Mouse (Mus musculus) cerebellum, adult 9-11 months (tissue): ENCODE data around the gene Vps37b.

Source experiments
- DNase-seq: peaks from one replicate; pipeline ENCODE4 v3.0.0; 2022

Vps37b gene

DNA sequence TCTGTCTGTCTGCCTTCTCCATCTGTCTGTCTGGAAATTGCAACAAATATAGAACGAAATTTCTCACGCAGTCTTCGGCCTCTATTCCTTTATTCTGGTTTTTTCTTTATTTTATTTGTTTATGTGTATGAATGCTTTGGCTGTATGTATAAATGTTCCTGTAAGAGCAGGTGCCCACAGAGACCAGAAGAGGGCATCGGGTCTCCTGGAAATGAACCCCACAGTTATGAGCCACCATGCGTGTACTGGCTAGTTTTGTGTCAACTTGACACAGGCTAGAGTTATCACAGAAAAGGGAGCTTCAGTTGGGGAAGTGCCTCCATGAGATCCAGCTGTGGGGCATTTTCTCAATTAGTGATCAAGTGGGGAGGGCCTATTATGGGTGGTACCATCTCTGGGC, 11.9 kb upstream of the Vps37b start:
- no peak for DNase-seq

DNA sequence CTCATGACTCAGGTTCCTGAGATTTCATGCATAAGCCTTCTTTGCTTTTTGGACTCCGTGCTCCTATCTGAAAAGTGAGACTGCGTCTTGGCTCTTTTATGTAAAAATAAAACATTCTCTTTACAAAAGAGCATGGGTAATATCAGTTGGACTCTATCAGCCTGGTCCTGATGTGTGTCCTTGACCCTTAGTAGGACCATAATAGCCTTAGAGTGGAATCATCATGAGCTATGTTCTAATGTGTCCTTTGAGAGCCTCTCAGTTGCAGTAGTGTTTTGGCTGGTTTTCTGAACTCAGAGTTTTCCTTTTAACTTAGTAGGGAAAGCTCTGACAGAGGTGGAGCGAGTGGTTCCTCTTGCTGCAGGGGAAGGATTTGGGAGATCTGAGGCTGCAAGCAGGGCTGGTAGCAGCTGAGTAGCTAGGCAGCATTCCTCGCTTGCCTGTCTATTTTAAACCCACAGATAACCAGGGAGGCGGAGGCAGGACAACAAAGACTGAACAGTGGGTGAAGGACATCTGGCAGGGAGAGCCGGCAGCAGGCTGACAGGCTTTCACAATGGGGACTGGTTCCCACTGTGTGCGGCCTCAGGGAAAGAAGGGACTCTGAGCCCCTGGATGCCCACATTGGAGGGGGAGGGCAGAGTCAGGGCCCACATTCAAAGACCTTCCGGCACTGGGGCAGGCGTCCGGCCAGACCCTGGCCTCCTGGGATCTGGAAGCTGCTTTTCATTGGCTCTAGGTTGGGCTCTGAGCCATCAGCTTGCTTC, 11.3 kb upstream of the Vps37b start:
- peak; percentile 57 for DNase-seq

- DNase-seq, result no peak
Measured at GRCm38 (mm10) chr5:124041097-124041496, 9.0 kb upstream of the Vps37b start.

GRCm38 (mm10) chr5:124039602-124040001, 7.5 kb upstream of the Vps37b start:
- DNase-seq, result no peak

- DNase-seq, result no peak
Measured at GRCm38 (mm10) chr5:124036836-124037235, 4.8 kb upstream of the Vps37b start.

DNA sequence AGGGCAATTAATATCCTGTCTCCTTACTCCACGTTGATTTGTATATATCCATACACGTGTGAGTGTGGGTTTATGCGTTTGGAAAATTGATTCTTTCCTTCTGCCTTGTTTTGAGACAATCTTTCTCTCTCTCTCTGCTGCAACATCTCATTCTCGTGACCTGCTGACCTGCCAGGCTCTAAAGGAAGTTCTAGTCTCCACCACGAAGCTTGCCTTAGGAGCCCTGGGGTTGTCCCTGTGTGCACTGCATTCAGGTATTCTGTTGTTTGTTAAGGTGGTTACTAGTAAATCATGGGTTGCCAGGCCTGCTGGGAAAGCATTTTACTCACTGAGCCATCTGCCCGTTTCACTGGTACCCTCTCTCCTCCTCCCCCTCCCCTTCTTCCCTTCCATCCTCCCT, 4.3 kb upstream of the Vps37b start:
- no peak for DNase-seq

DNA sequence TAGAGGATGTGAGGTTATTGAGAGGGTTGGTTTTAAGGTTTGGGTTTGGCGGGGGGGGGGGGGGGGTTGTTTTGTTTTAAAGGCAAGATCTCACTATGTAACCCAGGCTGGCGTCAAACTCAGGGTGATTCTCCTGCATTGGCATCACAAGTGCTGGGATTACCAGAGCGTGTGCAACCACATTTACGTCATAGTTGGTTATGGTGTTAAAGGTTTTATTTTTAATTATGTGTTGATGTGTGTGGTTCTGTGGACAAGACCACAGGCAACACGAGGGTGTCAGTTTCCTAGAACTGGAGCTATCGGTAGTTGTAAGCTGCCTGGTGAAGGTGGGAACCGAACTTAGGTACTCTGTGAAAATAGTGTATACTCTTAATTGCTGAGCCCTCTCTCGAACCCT, 3.7 kb upstream of the Vps37b start:
- no peak for DNase-seq

DNA sequence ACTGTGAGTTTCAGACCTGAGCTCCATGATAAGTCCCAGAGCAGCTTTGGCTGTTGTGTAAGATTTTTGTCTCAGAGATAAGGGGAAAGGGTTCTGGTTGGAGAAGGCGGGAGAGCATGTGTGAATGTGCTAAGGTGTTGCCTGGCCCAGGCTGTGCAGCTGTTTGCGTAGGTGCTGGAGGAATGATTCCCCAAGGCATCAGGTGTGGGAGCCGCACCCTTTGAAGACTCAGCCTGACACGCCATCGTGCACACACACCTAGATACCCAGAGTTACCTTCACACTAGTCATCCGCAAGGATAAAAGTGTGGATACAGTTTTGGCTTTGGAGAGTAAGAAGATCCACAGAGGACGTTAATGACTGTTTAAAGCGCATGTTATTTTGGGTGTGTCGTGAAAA, 3.3 kb upstream of the Vps37b start:
- no peak for DNase-seq

- no peak for DNase-seq
Measured at GRCm38 (mm10) chr5:124034471-124034870, 2.4 kb upstream of the Vps37b start.

DNA sequence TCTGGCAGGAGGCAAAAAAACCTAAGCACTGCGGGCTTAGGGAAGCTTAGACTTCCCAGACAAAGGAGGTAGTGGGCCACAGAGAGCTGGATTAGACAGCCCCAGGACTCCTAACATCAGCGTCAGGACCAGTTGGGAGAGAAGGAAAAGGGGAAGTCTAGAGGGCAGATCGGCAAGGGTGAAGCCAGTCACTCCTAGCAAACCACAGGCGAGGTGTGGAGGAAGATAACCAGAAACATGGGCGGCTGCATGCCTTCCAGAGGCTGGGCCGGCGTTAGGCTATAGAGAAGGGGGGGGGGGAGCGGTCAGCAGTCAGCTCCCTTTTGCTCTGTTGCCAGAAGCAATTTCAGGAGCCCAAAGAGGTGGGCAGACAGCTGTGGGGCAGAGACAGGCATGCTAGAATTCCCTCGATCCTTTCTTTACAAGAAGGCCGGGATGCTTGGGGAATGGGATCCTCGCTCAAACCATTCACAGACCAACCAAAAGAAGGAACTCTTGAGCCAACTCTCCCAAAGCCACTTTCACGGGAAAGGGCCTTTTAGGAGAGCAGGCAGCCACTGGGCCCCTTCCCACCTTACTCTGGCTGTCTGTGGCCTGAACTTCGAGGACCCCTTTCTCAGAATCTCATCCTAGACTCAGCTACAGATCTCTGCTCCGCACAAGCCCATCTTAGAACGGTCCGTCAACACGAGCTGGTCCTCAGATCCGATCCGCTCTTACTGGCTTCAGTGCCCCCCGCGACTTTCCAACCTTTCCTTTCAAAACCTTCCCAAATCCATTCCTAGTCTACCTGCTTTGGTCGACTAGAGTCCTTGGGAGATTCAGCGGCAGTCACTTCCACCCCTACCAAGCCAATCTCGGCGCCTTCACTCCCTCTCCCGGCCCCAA, 758 bp downstream of the Vps37b start:
- peak; percentile 43 for DNase-seq

DNA sequence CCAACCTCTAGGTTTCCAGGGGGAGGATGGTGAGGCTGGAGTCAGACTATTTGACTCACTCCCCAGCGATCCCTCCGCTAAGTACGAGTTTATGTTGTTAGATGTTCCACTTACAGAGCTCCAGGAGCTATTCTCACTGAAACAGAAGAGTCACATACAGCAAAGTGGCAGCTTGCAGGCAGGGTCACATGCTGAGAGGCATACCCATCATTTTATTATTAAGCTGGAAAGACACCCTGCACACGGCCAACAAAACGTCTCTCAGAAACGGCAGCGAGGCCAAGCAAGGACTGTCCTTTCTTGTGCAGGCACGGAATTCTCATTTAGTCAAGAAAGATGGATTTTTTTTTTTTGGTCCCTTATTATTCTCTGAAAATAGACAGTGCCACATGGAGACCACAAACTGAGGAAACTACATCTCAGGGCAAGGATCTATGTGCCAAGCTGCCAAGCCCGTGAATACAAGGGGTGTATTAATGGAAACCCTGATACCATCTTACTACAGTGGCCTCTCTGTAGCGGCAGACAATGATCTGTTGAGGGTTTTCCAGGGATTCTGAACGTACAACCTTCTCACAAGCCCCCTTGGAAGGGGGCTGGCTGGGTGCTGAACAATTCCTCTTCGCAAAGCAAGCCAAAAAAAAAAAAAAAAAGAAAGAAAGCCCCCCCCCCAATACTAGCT, 1.5 kb downstream of the Vps37b start:
- DNase-seq, result peak; percentile 55

DNA sequence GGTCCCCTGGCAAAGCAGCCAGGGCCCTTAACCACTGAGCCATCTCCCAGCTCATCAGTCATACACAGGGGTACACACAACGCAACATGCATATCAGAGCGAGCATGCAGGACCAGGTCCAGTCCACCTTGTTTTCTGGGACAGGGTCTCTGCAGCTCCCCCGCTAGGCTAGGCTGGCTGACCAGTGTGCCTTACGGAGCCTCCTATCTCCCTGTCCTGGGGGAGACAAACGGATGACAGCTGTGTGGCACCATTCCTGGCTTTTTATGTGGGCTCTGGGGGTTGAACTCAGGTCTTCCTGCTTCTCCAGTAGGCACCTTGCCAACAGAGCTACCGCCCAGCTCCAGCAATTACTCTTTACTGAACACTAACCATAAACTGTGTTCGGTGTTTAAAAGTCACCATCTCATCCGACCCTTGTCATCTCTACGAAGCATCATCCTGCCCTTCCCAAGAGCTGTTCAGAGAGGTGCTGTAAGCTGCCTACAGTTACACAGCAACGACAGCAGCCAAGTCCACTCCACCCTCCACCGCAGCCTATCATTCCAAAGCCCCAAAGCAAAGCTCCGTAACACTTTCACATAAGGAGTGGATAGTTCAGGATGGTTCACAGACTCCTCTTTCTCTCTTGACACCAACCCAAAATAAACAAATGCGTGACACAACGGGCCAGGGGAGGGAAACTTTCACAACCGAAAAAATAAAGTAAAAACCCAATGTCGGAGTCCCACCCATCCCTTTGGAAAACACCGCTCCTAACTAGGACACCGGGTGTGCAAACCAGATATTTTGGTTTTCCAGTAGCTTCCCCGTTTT, 2.6 kb downstream of the Vps37b start:
- peak; percentile 57 for DNase-seq

GRCm38 (mm10) chr5:124028680-124029079, 3.4 kb downstream of the Vps37b start:
- no peak for DNase-seq

GRCm38 (mm10) chr5:124027702-124028470, 4.2 kb downstream of the Vps37b start:
- peak; percentile 35 for DNase-seq

DNA sequence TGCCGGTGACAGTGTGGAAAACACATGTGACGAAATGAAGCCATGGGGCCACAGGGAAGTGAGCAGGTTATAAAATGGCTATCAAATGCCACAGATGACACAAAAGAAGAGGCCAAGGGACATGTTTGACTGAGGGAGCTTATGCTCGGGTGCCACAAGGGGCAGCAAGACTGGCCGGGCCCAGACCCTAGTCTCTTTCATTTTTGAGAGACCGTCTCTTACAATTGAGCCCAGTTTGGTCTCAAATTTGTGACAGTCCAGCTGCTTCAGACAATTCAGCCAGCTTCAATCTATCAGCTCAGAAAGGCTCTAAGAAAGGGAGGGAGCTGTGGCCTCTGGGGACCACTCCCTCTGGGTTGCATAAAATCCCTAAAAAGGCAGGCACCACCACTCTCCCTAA, 5.5 kb downstream of the Vps37b start:
- no peak for DNase-seq

- peak; percentile 63 for DNase-seq
Measured at GRCm38 (mm10) chr5:124025587-124026441, 6.3 kb downstream of the Vps37b start.

DNA sequence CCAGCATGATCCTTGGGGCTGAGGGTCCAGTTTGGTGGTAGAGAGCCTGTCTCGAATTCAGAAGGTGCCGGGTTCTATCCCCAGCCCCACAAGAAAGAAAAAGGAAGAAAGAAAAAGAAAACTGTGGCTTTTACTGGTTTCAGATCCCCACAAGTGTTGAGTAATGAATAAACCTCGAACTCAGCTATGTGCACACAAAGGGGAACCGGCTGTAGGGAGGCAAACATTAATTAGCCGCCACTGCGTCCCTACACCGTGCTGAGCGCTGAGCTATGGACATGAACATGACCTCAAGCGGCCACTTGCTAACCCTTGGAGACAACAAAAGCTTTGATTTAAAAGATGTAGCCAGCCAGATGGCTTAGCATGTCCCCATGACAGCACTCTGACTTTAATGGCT, 6.9 kb downstream of the Vps37b start:
- peak; percentile 29 for DNase-seq

DNA sequence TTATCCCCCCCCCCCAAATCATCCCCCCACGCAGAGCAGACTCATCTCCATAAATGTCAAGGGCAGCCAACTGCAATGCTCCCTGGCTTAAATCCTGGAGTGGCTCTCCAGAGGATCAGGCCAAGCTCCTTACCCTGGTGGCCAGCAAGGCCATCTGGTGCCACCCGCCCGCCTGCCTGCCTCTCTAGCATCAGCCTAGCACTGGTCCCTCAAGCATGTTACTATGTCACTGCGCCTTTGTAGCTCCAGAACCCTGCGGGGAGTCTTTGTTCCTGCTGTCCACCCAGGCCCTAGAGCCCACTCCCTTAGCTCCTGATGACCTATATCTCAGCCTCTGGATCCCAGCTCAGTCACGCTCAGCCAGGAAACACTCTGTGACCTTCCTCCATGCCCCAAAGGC, 7.4 kb downstream of the Vps37b start:
- DNase-seq, result peak; percentile 88

GRCm38 (mm10) chr5:124022365-124022764, 9.7 kb downstream of the Vps37b start:
- DNase-seq, result no peak

DNA sequence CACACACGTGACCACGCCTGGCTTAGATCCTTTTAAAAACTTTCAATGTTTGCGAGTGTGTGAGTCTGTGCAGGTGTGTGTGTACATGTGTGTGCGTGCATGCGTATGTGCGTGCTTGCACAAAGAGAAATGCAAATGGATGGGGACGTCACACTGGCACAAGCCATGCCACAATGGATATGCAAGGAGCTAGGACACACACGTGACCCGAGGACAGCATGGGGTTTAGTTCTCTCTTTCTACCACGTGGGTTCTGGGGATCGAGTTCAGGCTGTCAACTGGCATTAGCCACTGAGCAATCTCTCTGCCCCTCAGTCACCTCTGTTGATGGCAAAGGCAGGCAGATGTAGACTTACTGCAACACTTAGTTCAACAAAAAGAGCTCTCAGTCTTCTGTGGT, 10.4 kb downstream of the Vps37b start:
- DNase-seq, result no peak

DNA sequence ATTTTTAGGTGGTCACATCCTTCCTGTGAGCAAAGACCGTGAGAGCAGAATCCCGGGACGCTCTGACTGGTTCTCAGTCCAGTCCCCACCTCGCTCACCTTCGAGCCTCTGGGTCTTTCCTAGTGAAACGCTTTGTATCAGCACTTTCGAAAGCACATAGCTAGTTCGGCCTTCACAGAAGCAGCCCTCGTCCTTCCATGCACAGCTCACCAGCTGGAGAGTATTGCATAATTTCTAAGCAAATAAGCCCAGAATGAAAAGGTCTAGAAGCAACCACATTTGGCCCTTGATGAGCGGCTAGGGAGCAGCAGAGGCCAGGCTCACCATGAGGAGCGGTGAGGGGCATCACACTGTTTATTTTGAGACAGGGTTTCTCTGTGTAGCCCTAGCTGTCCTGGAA, 10.9 kb downstream of the Vps37b start:
- no peak for DNase-seq
